Mouse (Mus musculus): Measurements from ENCODE around the gene Raf1.
A peak's percentile ranks its signal among the peaks of the same experiment; 100 is the strongest.

The Raf1 gene

GRCm38 (mm10) chr6:115619818-115620217 lies 56.6 kb downstream of the Raf1 start:
- no peak for DNase-seq (ENCODE audit: extremely low spot score, low spot score)

DNA sequence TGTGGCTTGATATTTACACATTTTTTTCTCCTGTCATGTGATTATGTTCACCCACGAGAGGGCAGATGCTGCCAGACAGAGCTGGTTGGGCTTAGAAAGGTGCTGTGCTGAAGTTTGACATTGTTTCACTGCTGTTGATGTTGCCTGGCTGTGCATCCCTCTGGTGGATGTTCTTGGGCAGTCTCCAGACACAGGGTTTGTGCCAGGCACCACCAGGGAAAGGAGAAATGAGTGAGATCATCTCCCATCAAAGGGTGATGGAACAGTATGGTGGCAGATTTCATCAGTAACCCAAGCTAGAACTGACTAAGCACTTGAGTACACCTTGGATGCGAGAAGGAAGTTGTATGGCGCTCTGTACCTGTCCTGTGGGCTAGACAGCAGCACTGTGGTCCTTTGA lies 60.5 kb downstream of the Raf1 start:
- DNase-seq (ENCODE audit: extremely low spot score, low spot score), result no peak

DNA sequence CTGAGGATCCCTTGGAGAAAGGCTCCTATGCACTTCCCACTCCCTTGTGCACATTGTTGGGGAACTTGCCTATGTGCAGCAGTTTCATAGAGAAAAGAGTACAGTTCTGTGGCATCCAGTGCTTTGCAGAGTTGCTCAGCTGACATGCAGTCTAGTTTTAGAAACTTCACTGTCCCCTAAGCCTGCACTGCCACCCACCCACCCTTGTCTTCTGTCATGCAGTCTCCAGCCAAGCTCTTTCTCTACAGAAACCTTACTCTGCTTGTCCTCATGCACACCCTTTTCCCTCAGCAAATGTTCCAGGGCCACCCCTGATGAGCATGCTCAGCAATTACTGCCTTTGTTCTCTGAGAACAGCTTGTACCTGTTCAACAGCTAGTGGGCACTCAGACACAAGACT lies 62.6 kb downstream of the Raf1 start:
- DNase-seq (ENCODE audit: extremely low spot score, low spot score), result no peak

GRCm38 (mm10) chr6:115610301-115610700 lies 66.1 kb downstream of the Raf1 start:
- DNase-seq (ENCODE audit: extremely low spot score, low spot score), result no peak

DNA sequence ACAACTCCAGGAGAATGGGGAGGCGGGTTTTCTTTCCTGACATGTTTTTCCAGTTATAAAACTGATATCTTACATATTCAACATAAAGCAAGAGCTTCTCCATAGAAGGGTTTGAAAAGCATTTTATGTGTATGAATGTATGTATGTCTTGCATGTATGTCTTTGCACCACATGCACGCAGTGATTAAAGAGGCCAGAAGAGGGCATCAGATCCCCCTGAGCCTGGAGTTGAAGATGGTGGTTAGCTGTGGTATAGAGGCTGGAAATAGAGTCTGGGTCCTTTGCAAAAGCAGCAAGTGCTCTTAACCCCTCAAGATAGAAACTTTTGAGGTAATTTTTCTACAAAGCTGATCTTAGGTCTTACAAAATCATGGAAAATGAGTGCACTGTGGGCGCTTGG lies 67.3 kb downstream of the Raf1 start:
- peak; percentile 30 for DNase-seq (ENCODE audit: extremely low spot score, low spot score)

GRCm38 (mm10) chr6:115607429-115607828 lies 69.0 kb downstream of the Raf1 start:
- no peak for DNase-seq (ENCODE audit: extremely low spot score, low spot score)

GRCm38 (mm10) chr6:115606461-115606860 lies 70.0 kb downstream of the Raf1 start:
- no peak for DNase-seq (ENCODE audit: extremely low spot score, low spot score)

- DNase-seq (ENCODE audit: extremely low spot score, low spot score), result peak; percentile 90
These were observed 74.5 kb downstream of the Raf1 start, which contains the start of gene Mkrn2 for GRCm38 (mm10) chr6:115601715-115602523. Gene Mkrn2 (plus strand): TSS chr6:115601902.

DNA sequence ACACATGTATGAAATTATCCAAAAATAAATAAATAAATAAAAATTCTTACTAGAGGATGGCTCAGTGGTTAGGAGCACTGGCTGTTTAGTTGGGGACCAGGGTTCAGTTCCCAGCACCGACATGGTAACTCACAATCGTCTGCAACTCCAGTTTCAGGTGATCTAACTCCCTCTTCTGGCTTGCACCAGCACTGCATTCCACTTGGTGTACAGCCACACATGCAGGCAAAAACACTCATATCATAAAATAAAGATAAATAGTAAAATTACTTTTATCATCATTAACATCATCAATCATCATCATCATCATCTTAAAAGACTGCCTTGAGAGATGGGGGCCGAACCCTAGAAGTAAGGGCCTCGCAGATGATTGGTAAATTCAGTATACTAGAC lies 75.1 kb downstream of the Raf1 start:
- peak; percentile 23 for DNase-seq (ENCODE audit: extremely low spot score, low spot score)

DNA sequence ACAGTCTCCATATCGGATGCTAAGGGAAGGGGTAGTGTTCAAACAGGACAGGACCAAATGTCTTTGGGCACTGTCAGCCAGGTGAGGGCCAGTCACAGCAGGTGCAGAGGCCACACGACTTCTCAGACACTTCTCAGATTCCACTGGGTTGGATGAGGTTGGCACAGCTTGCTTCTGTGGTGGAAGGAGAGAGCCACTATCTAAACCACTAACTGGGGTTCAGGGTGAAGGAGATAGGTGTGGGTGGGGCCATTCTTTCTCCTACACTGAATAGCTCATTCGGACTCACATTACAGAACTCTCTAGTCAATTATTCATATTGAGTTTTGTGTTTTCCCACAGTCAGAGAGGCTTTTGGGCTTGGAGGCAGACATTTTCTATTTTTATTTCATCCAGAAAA lies 80.8 kb downstream of the Raf1 start:
- no peak for DNase-seq (ENCODE audit: extremely low spot score, low spot score)

GRCm38 (mm10) chr6:115594463-115594862 lies 82.0 kb downstream of the Raf1 start:
- no peak for DNase-seq (ENCODE audit: extremely low spot score, low spot score)

- DNase-seq (ENCODE audit: extremely low spot score, low spot score), result no peak
These were observed 83.2 kb downstream of the Raf1 start for GRCm38 (mm10) chr6:115593252-115593651.

- DNase-seq (ENCODE audit: extremely low spot score, low spot score), result no peak
These were observed 84.0 kb downstream of the Raf1 start, which contains the start of gene Mkrn2os for GRCm38 (mm10) chr6:115592458-115592857. Gene Mkrn2os (minus strand): TSS chr6:115592576.

- DNase-seq (ENCODE audit: extremely low spot score, low spot score), result no peak
These were observed 84.6 kb downstream of the Raf1 start for GRCm38 (mm10) chr6:115591692-115592359.

GRCm38 (mm10) chr6:115586321-115586720 lies 90.1 kb downstream of the Raf1 start:
- DNase-seq (ENCODE audit: extremely low spot score, low spot score), result no peak

DNA sequence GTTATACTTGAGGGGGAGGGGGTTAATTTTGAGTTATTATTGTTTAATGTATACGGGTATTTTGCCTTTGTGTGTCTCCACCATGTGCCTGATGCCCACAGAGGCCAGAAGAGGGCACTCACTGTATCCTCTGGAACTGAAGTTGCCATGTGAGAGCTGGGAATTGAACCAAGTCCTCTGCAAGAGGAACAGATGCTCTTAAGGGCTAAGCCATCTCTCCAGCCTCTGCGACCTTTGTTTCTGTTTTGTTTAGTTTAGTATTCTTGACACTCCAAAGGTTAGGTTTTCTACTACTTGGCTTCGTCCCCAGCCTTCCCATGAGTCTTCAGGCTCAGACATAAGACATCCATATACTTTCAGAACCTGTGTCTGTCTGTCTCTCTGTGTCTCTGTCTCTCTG lies 92.3 kb downstream of the Raf1 start:
- no peak for DNase-seq (ENCODE audit: extremely low spot score, low spot score)

- no peak for DNase-seq (ENCODE audit: extremely low spot score, low spot score)
These were observed 92.9 kb downstream of the Raf1 start for GRCm38 (mm10) chr6:115583430-115584125.

- no peak for DNase-seq (ENCODE audit: extremely low spot score, low spot score)
These were observed 93.9 kb downstream of the Raf1 start for GRCm38 (mm10) chr6:115582328-115583115.

GRCm38 (mm10) chr6:115580810-115581209 lies 95.6 kb downstream of the Raf1 start:
- no peak for DNase-seq (ENCODE audit: extremely low spot score, low spot score)

GRCm38 (mm10) chr6:115577941-115578340 lies 98.5 kb downstream of the Raf1 start:
- DNase-seq (ENCODE audit: extremely low spot score, low spot score), result no peak

- no peak for DNase-seq (ENCODE audit: extremely low spot score, low spot score)
These were observed 99.0 kb downstream of the Raf1 start for GRCm38 (mm10) chr6:115577407-115577806.

Measured in neural tube, embryonic 10.5 days (tissue).